19 mouse cellular contexts compared by ENCODE assay signal in the genomic region with DNA sequence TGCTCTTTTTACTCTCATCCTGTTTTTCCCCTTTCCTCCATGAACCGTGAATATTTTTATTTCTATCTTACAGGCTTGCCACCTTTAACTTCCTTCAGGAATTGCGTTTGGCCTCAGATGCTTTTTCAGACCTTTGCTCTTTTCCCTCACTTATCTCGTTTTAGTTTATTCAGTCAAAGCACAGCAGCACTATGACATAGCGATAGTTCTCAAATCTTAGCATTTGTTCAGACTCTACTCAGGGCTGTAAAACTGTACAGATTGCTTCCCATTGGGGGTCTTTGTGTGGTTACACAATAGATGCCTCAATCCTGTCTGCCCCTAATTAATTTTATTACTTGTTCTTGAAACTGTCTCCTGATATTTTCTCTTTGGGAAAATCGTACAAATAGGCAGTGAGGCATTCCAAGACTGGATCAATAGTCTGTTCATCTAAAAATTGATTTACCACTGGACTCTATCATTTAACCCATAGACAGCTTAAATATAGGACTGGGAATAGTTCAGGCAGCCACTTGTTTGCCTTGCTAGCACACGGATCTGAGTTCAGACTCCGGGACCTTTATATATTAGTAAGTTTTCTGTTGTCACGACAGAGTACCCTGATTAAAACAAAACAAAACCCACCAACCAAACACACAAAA. TPM values are rescaled to one million over a fixed set of nuclear protein-coding genes. Genes with fewer than 3 reads are reported as not detected.
A peak's percentile ranks its signal among the peaks of the same experiment; 100 is the strongest.
DNase-seq lines count a peak whose midpoint lies in the region; ATAC-seq and TF ChIP-seq lines count a peak whose summit lies in the region.
"Had no signal": no experiment of that assay in that cellular context is flagged by ENCODE, and none has a peak within 500 bp of the region (broad histone marks: within the 10 kb centered on the region; RNA-seq: fewer than 3 reads in every experiment).

No protein-coding gene starts in this region.

- ATAC-seq in heart, embryonic 15.5 days (replicated peaks; ENCODE audit: insufficient number of reproducible peaks, insufficient read depth, low FRiP score, low read depth): no peak
- no peak for ATAC-seq in liver, postnatal 0 days
- ATAC-seq in liver, embryonic 12.5 days: no peak
- ATAC-seq in intestine, embryonic 16.5 days: peak; percentile 97

- H3K27ac ChIP-seq in heart, embryonic 10.5 days: peak overlapping the region; percentile 73; the same call in 1 of the 2 replicates
- peak overlapping the region; percentile 20; the same call in 1 of the 2 replicates for H3K27ac ChIP-seq in heart, embryonic 15.5 days
- no peak overlapping the region for H3K27ac ChIP-seq in liver, postnatal 0 days (ENCODE audit: low read depth)
- H3K27ac ChIP-seq in liver, embryonic 12.5 days: no peak overlapping the region
- no peak overlapping the region for H3K27ac ChIP-seq in intestine, embryonic 16.5 days (ENCODE audit: low read length)
- no peak overlapping the region for H3K27ac ChIP-seq in cerebellum, adult 2 months (ENCODE audit: insufficient read depth, low read length)
- H3K27ac ChIP-seq: embryonic facial prominence, embryonic 12.5 days; forebrain, embryonic 15.5 days; hindbrain, embryonic 10.5 days; hindbrain, embryonic 14.5 days had no signal

- H3K4me2 ChIP-seq in heart, embryonic 15.5 days: no peak overlapping the region
- peak overlapping the region; percentile 33; the same call in 1 of the 2 replicates for H3K4me2 ChIP-seq in liver, postnatal 0 days (ENCODE audit: low read depth, low read length)
- H3K4me2 ChIP-seq in liver, embryonic 12.5 days: no peak overlapping the region
- H3K4me2 ChIP-seq in intestine, embryonic 16.5 days (ENCODE audit: low read depth, low read length): no peak overlapping the region
- H3K4me2 ChIP-seq: embryonic facial prominence, embryonic 12.5 days; forebrain, embryonic 15.5 days; hindbrain, embryonic 14.5 days had no signal

- no peaks in the 10 kb centered on the region for H3K27me3 ChIP-seq in heart, embryonic 10.5 days (ENCODE audit: insufficient read depth, poor library complexity, severe bottlenecking)
- no peaks in the 10 kb centered on the region for H3K27me3 ChIP-seq in heart, embryonic 15.5 days
- no peaks in the 10 kb centered on the region for H3K27me3 ChIP-seq in liver, postnatal 0 days (ENCODE audit: insufficient read depth, low read length)
- H3K27me3 ChIP-seq in liver, embryonic 12.5 days (replicated peaks): no peaks in the 10 kb centered on the region
- H3K27me3 ChIP-seq in intestine, embryonic 16.5 days (replicated peaks; ENCODE audit: control insufficient read depth, insufficient read depth, low read length): no peaks in the 10 kb centered on the region
- H3K27me3 ChIP-seq in cerebellum, adult 2 months (ENCODE audit: control insufficient read depth, insufficient read depth, low read length): no peaks in the 10 kb centered on the region
- H3K27me3 ChIP-seq: embryonic facial prominence, embryonic 12.5 days; forebrain, embryonic 15.5 days had no signal

- no peak overlapping the region for H3K4me3 ChIP-seq in heart, embryonic 10.5 days
- no peak overlapping the region for H3K4me3 ChIP-seq in heart, embryonic 15.5 days
- H3K4me3 ChIP-seq in liver, postnatal 0 days (ENCODE audit: low read depth, low read length): no peak overlapping the region
- H3K4me3 ChIP-seq in liver, embryonic 12.5 days: no peak overlapping the region
- H3K4me3 ChIP-seq in intestine, embryonic 16.5 days (ENCODE audit: low read length): no peak overlapping the region
- no peak overlapping the region for H3K4me3 ChIP-seq in cerebellum, adult 2 months (replicated peaks; ENCODE audit: insufficient read depth, low read depth, low read length)
- H3K4me3 ChIP-seq: embryonic facial prominence, embryonic 12.5 days; forebrain, embryonic 15.5 days; hindbrain, embryonic 10.5 days had no signal

- WGBS in heart, embryonic 10.5 days: 61% methylated on average over 8 of the region's 8 CpGs
- WGBS in heart, embryonic 15.5 days: 58% methylated on average over 8 of the region's 8 CpGs
- 48% methylated on average over 8 of the region's 8 CpGs for WGBS in liver, postnatal 0 days (ENCODE audit: insufficient replicate concordance)
- 53% methylated on average over 8 of the region's 8 CpGs for WGBS in liver, embryonic 12.5 days (ENCODE audit: insufficient replicate concordance)
- WGBS in intestine, embryonic 16.5 days: 49% methylated on average over 8 of the region's 8 CpGs
- 81% methylated on average over 8 of the region's 8 CpGs for WGBS in cerebellum, adult 2 months

- H3K4me1 ChIP-seq in heart, embryonic 10.5 days: peaks cover 6% of the 10 kb centered on the region
- H3K4me1 ChIP-seq in heart, embryonic 15.5 days (replicated peaks): peaks cover 7% of the 10 kb centered on the region
- peaks cover 11% of the 10 kb centered on the region for H3K4me1 ChIP-seq in liver, postnatal 0 days (ENCODE audit: insufficient read depth)
- no peaks in the 10 kb centered on the region for H3K4me1 ChIP-seq in liver, embryonic 12.5 days
- H3K4me1 ChIP-seq in intestine, embryonic 16.5 days (ENCODE audit: control insufficient read depth, insufficient read depth, low read length): peaks cover 4% of the 10 kb centered on the region
- H3K4me1 ChIP-seq in cerebellum, adult 2 months (ENCODE audit: control insufficient read depth, insufficient read depth, low read length): no peaks in the 10 kb centered on the region
- H3K4me1 ChIP-seq: embryonic facial prominence, embryonic 12.5 days; hindbrain, embryonic 10.5 days had no signal

- H3K9ac ChIP-seq in heart, embryonic 15.5 days: no peak overlapping the region
- no peak overlapping the region for H3K9ac ChIP-seq in liver, postnatal 0 days (replicated peaks)
- no peak overlapping the region for H3K9ac ChIP-seq in liver, embryonic 12.5 days
- no peak overlapping the region for H3K9ac ChIP-seq in intestine, embryonic 16.5 days (ENCODE audit: low read depth, low read length)
- H3K9ac ChIP-seq: embryonic facial prominence, embryonic 12.5 days; forebrain, embryonic 15.5 days; hindbrain, embryonic 14.5 days had no signal

- no peak for DNase-seq in heart, embryonic 10.5 days (ENCODE audit: low spot score)
- no peak for DNase-seq in heart, adult 18-20 months
- DNase-seq in heart, postnatal 10 days: no peak
- DNase-seq in liver, postnatal 0 days: no peak
- DNase-seq in cerebellum, adult 2 months: no peak
- DNase-seq: adrenal gland, postnatal 10 days; cerebellum, adult 11 months; cerebellum, adult 9-10 months; cerebellum, postnatal 25 days; gastrocnemius, postnatal 10 days; kidney, adult 18-20 months had no signal

- intact Hi-C loops in heart, postnatal 10 days (cut with DNase I): no loop called here

- H3K9me3 ChIP-seq in heart, embryonic 10.5 days: no peaks in the 10 kb centered on the region
- H3K9me3 ChIP-seq in heart, embryonic 15.5 days (replicated peaks): no peaks in the 10 kb centered on the region
- no peaks in the 10 kb centered on the region for H3K9me3 ChIP-seq in liver, postnatal 0 days (ENCODE audit: low read length)
- H3K9me3 ChIP-seq in liver, embryonic 12.5 days (replicated peaks): no peaks in the 10 kb centered on the region
- H3K9me3 ChIP-seq in intestine, embryonic 16.5 days (ENCODE audit: control insufficient read depth, low read length): no peaks in the 10 kb centered on the region
- H3K9me3 ChIP-seq: embryonic facial prominence, embryonic 12.5 days; forebrain, embryonic 15.5 days; hindbrain, embryonic 10.5 days had no signal

- TF ChIP-seq CTCF in liver, postnatal 0 days (IDR thresholded peaks at IDR 0.05; ENCODE audit: low read depth): no peak
- TF ChIP-seq CTCF in cerebellum, adult 2 months (IDR thresholded peaks at IDR 0.05; ENCODE audit: borderline replicate concordance, insufficient read depth, low read depth, low read length): no peak

- H3K36me3 ChIP-seq in heart, embryonic 10.5 days: no peaks in the 10 kb centered on the region
- no peaks in the 10 kb centered on the region for H3K36me3 ChIP-seq in heart, embryonic 15.5 days
- no peaks in the 10 kb centered on the region for H3K36me3 ChIP-seq in liver, postnatal 0 days (replicated peaks; ENCODE audit: insufficient read depth, low read length)
- no peaks in the 10 kb centered on the region for H3K36me3 ChIP-seq in liver, embryonic 12.5 days
- H3K36me3 ChIP-seq in intestine, embryonic 16.5 days (ENCODE audit: control insufficient read depth, insufficient read depth, low read length): no peaks in the 10 kb centered on the region
- H3K36me3 ChIP-seq: embryonic facial prominence, embryonic 12.5 days; forebrain, embryonic 15.5 days; hindbrain, embryonic 10.5 days had no signal

- no peak for TF ChIP-seq POLR2A in cerebellum, adult 2 months (IDR thresholded peaks at IDR 0.05; ENCODE audit: borderline replicate concordance, insufficient read depth, low read length)

- TF ChIP-seq EP300 in liver, postnatal 0 days (IDR thresholded peaks at IDR 0.05; ENCODE audit: low read depth): no peak

RNA-seq across cellular contexts. Expression of a gene that starts 20.8 kb away (rescaled TPM):
- polyA plus RNA-seq in heart, embryonic 10.5 days (2016; fragmentation: Nextera tagmentation; extraction: Ambion mirVana): 0.77 and 1.2 TPM in 2 replicates
- total RNA-seq in heart, adult 18-20 months (2021): 1 to 10 TPM; 2.4 to 3.3 TPM
- polyA plus RNA-seq in heart, embryonic 15.5 days (2015; fragmentation: Nextera tagmentation; extraction: Ambion mirVana): 0.57 and 0.70 TPM in 2 replicates
- 1 to 10 TPM; 2.9 TPM for total RNA-seq in heart, postnatal 10 days (2021)
- polyA plus RNA-seq in liver, postnatal 0 days (2015; fragmentation: Nextera tagmentation; extraction: Ambion mirVana): 0.12 and 0.19 TPM in 2 replicates
- 0.15 and 0.23 TPM in 2 replicates for polyA plus RNA-seq in liver, embryonic 12.5 days (2016; fragmentation: Nextera tagmentation; extraction: Ambion mirVana)
- polyA plus RNA-seq in intestine, embryonic 16.5 days (2015; fragmentation: Nextera tagmentation; extraction: Ambion mirVana): 1.3 and 1.6 TPM in 2 replicates
- 0.60 and 0.72 TPM in 2 replicates for polyA plus RNA-seq in cerebellum, adult 2 months (2012; rRNA removed)
- total RNA-seq: MEL had no signal

Comparison
In these comparisons a context has a peak if more than half of its experiments do, and no peak if none do; other contexts are left out.
1. H3K27ac ChIP-seq: peak in heart, embryonic 10.5 days (single experiment) and heart, embryonic 15.5 days (single experiment); none in liver, postnatal 0 days (single experiment), liver, embryonic 12.5 days (single experiment), intestine, embryonic 16.5 days (single experiment) and cerebellum, adult 2 months (single experiment).